Mouse (Mus musculus) frontal cortex, postnatal 10 days (tissue): ENCODE measurements around the gene Ptcra.
A peak's percentile ranks its signal among the peaks of the same experiment; 100 is the strongest.
"Not testable (repeated sequence)": the region's sequence is repeated elsewhere in the genome, so short reads cannot be mapped to it uniquely, and the experiment has no call there.

Experiments used
- DNase-seq, 2 experiments: peaks; one replicate each; pipeline ENCODE4 v3.0.0; 2022; ENCODE audit warnings: low spot score in 2 of 2, mixed read lengths in 1 of 2

Ptcra gene

DNA sequence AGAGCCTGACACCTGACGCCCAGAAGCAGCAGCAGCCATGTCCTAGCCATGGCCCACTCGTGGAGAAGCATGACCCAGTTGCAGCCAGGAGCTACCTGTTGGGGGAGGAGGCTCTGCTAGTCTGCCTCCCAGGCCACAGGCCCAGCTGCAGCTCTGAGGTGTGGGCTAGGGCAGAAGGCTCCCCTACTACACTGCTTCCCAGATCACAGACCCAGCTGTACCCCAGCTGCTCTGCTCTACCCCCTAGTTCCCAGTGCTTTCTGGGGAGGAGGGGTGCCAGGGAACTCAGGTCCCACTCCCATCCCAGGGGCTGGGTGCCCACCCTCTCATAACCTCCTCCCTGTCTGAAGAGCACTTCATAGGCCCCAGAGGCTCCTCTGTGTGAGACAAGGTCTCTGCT is at the start of gene Ptcra:
Gene Ptcra, minus strand, starts transcription at position 169 of the 400 bp plus-strand sequence.
- no peak for DNase-seq

DNA sequence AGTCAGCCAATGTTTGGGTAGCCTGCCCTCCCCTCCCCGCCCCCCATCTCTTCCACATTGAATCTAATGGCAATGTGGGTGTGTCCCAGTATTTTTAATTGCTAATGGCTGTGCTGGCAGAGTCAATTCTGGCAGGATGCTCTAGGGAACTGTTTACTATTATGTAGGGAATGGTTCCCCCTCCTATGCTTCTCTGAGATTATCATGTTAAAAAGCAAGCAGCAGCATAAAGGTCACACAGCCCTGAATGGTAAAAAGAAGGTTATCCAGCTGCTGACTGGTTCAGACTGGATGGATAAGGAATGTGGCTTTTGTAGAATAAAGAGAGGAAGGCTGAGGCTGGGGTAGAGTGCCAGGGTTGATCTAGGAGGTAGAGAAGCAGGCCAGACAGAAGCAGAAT is 48.9 kb upstream of the Ptcra start:
- DNase-seq: no peak

DNA sequence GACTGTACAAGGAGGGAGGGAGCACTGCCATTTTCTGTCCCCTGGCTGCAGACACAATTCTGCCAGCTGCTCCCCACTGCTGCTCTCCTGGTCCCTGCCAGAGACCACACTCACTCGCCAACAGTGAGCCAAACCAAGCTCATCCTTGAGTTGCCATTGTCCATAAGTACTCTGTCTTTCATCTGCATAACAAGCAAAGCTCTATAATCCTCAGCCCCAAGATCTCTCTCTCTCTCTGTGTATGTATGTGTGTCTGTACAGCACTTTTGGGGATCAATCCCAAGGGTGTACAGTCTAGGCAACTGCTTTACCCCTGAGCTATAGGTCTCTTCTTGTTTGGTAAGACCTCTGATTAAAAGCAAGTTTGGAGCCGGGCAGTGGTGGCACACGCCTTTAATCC is 47.2 kb upstream of the Ptcra start:
- no peak for DNase-seq

DNA sequence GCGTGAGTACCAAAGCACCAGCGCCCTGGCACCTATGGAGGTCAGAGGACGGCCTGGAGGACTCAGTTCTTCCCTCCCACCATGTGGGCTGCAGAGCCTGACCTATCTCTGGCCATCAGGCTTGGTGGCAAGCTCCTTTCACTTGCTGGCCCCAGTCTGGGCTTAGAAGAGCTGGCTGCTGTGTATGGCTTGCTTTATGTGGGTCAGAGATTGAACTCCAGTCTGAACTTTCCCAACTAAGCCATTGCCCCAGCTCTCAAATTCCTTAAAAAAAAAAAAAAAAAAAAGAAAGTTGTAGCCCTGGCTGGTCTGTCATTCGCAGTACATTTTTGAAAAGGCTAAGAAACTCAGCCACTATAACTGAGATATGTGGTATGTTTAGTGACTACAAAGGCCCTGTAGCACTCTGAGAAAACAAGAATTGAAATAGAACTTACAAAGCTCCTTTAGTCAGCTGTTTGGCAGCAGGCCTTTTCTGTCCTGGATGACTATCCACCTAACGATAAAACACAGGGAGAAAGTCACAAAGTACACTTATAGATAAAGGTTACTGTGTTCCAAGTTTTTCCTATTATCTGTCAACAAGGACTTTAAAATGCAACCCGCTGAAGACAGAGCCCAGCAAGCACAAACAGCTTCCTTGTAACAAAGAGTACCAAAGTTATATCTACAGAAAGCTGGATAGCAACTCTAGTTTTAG is 45.8 kb upstream of the Ptcra start:
- DNase-seq: no peak

DNA sequence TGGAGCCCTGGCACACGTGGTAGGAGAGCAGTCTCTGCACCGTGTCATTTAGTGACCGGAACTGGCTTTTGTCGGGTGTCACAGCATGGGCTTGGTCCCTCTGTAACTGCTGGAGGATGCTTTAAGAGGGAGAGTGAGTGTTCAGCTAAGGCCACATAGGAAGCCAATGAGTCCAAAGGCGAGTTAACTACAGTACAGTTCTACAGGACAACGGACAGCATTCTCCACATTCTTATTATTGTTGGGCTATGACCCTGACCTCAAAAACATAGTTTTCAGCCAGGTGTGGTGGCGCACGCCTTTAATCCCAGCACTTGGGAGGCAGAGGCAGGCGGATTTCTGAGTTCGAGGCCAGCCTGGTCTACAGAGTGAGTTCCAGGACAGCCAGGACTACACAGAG is 44.9 kb upstream of the Ptcra start:
- DNase-seq: no peak

DNA sequence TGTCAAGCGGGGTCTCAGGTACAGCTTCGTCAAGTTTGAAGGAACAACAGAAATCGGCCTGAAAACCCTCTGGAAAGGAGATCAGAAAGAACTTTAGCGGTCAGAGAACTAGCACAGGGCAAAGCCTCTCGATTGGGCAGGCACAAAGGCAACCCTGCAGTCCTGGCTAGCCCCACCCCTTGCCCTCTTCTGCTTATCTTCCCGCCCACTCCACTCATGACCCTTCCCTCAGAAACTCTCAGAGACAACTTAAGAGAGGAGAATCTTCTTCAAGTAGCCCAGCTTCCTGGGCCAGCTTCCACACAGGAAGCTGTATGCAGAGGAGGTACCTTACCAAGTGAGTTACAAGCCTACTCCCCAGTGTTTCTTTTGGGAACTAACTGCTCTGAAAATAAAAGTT is 38.2 kb upstream of the Ptcra start:
- DNase-seq: no peak

DNA sequence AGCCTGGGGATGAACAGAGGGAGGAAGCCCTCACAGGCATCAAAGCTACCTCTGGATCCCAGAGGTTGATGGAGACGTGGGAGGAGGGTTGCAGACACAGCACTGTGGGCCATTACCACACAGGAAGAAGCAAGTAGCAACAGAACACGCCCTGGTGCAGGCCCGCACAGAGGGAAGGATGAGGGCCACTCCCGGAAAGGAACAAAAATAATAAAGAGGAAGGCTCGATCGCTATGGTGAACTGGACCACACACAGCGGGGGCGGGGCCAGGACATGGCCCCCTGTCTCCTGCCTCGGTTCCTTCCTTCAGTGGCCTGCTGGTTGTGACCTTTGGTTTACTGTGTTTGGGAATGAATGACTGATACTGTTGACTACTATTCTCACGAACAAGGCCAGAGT is 36.2 kb upstream of the Ptcra start:
- DNase-seq: no peak

DNA sequence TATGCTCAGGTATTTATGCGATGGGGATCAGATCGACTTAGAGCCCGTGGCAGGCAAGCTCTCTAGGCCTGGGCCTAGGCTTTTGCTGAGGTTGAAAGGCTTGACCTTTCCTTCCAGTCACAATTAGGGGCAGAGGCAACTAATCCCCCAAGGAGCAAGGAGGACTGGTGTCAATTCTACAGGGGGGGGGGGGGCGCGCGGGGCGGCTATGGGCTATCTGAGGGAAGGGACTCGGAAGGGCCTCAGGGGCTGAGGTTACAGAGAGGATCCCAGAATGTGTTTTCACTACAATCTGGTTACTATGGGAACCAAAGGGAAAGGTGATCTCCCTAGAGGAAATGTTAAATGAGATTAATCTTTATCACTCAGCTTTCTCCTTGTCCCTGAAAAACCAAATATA is 33.9 kb upstream of the Ptcra start:
- no peak for DNase-seq

DNA sequence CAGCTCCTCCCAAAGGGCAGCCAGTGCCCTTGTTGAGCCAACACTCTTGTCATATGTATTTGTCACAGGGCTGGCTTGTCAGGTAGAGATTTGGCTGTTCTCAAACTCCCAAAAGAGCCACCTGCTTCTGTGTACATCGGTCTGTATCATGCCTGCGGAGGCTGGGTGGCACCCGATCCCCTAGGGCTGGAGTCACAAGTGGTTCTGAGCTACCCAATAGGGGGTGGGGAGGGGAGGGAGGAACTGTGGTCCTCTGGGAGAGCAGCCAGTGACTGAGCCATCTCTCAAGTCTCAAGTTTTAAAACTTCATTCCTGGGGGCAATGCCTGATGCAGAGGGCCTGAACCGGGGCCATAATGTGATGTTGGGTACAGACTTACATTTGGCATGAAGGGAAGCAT is 33.2 kb upstream of the Ptcra start:
- DNase-seq: no peak

DNA sequence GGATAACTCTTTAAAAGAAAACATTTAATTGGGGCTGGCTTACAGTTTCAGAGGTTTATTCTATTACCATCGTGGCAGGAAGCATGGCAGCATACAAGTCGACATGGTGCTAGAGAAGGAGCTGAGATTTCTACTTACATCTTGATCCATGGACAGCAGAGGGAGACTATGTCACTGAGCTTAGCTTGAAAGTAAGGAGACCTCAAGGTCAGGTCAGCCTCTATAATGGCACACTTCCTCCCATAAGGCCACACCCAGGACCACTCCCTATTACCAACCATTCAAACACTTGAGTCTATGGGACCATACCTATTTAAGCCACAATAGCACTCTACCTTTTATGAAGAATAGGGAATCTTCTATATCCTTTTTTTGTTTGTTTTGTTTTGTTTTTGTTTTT is 29.5 kb upstream of the Ptcra start:
- no peak for DNase-seq

DNA sequence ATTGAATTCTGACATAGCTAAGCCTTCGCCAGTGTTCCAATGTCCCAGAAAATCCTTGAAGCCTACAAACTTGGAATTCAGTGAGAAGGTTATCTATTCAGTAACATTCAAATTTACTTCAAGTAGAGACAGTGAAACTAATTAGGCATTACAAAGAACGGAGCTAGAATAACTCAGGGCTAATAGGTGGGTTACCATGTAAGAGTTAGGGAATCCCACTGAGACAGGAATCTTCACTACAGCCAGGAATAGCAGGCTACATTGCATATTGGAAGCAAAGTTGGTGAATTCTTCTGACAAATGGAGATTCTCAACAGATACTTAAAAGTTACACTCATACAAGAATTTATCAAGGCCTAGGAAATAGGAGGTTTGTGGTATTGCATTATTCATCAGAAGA is 24.5 kb upstream of the Ptcra start:
- DNase-seq: not testable (repeated sequence)

DNA sequence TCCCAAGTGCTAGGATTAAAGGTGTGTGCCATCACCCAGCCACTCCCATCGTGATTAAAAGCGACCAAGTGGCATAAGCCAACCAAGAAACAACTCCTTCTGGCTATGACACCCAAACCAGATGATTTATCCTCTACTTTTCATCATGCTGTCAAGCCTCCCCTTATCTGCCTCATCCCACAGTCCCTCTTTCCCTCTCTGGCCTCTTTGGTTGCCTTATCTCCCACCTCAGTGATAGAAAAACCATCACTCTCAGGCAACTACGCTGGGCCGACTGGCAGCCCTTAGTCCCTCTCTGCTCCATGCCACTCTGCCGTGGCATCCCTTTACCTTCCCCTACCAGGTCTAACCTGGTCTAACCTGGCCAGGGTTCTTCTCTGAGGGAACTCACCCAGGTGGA is 23.4 kb upstream of the Ptcra start:
- no peak for DNase-seq

DNA sequence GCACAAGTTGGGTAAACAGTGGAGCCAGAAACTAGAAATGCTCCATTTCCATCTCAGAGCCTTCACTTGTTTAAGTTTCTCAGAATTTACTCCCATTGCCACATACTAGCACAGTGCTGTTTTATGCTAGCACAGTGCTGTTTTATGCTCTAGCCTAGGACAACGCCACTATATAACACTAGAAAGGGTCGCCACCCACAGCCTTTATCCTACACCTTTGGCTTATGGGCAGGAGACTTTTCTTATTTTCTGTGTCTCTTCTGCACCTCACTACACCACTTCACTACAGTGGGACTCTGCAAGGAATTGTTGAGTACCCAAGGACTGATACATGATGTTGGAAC is 19.7 kb upstream of the Ptcra start:
- no peak for DNase-seq

DNA sequence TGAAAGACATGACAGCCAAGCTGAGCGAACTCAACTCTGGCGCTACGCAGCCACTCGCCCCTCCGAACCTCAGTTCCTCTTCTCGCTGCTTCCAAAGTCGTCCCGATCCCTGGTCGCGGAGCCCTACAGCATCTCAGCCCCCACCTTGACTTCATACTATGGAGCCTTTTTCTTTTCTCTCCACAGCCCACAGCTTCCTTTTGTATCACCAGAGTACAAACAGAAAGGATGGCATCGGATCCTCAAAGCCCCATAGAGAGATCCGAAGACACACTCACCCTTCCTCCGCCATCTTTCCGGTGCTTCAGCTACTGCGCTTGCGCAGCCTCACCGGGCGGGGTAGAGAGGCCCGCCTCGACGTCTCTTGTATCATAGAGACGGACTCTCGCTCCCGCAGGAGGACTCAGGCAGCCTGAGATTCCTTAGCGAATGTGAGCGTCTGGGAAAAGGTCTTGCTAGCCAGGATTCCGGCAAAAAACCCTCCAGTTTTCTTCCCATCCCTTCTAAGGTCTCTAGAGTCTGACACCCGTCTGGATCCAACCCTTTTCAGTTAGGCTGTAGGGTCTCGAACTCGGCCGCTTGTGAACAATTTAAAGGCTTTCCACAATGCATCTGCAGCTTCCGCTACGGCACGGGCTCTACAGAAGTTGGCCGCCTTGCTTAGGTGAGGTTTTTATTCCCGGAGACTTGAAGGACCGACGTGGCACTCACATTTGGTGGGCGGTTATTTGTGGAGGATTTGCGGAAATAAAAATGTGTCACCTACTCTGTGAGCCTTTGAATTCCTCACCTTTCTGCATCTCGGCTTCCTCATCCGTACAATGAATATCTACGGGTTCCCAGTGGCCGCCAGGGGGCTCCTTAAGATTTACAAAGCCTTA is 19.1 kb upstream of the Ptcra start, which contains the start of gene Rpl7l1:
Gene Rpl7l1, minus strand, starts transcription at position 332 of the 881 bp plus-strand sequence.
- DNase-seq: peak; percentile 82 to 88

DNA sequence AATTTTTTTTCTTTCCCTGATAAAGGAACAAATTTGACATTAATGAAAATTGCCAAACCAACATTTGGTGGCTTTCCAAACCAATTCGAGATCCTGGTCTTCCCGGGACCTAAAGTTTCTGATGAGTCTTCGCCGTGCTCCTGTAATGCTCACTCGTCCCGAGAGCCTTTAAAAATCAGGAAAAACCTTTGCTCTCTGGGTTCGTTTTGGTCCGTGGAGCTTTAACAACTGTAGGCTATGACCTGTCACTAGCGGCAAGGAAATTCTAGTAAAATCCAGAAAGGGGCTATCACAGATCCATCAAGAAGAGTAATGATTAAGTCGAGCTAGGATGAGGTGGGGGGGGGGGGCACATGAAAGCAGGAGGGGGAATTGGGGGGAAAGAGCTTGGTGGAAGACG is 18.4 kb upstream of the Ptcra start:
- DNase-seq: no peak

DNA sequence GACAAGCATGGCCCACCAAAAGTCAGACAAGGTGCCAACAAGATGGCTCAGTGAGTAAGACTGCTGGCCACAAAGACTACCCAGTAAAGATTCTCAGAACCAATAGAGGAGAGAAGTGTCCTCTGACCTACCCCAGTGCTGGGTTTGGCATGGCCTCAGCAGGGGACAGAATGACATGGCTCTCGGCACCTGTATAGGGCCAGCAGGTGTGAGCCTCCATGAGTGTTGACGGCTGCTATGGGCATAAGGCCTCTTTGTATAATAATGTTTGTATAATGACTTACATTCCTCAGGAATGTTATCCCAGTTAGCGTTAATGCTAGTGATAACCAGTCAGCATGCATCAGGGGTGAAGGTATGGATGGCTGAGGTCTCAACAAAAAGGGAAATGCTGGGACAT is 12.6 kb upstream of the Ptcra start:
- DNase-seq: no peak

DNA sequence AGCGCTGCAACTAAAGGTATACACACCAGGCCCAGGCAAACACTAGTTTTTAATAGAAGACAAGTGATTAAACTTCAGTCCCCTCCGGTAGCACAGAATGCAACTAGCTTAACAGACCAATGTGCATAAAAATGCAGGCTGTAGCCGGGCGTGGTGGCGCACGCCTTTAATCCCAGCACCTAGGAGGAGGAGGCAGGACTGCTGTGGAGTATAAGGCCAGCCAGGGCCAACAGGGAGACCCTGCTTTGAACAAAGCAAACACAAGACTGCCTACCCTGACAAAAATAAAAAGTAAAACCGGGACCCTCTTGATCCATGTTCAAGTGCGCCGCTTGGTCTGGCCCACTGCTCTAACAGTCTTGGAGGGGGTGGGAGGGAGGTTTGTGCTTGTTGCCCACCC is 11.6 kb upstream of the Ptcra start:
- DNase-seq: no peak

DNA sequence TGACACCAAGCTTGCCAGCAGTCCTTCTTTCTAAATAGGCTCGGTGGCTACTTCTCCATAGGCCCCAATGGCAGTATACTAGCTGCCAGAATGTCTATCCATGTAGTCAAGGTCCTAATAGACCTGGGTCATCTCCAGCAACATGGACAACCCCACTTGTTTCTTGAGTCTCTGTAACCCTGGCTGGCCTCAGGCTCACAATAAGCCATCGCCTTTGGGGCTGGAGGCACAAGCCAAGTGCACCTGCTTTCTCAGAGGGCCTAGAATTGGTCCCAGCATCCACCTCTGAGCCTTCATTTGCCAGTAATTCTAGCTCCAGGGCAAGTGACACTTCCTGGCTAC is 10.6 kb upstream of the Ptcra start:
- DNase-seq: no peak

DNA sequence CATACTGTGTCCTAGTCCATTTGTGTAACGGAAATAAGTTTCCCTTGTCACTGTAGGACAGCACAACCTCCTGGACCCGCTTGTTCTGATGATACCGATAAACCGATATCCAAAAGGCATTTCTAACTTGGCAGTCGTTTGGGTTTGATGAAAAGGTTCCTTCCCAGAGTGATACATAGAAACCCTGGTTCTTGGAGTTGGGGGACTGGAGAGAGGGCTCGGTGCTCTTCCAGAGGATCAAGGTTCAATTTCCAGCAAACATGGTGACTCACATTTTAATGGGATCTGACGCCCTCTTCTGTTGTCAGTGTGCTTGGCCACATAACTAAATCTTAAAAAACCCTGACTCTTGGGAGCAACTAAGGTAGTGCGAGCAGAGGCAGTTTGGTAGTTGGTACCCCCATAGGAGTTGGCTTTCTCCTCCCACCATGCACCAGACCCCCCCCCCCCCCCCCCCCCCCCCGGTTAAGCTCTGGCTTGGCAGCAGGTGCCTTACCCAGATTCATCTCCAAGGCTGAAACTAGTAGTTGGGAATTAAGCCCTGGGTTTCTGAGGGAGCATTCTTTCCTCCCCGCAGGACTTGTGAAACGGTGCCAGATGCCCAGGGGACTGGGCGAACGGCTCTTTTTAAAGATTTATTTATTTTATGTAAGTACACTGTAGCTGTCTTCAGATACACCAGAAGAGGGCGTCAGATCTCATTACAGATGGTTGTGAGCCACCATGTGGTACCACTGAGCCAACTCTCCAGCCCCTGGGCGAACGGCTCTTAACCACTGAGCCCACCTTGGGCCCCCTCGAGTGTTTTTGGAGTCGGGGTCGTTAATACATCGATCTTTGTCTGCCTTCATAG is 10.0 kb upstream of the Ptcra start:
- DNase-seq: no peak

DNA sequence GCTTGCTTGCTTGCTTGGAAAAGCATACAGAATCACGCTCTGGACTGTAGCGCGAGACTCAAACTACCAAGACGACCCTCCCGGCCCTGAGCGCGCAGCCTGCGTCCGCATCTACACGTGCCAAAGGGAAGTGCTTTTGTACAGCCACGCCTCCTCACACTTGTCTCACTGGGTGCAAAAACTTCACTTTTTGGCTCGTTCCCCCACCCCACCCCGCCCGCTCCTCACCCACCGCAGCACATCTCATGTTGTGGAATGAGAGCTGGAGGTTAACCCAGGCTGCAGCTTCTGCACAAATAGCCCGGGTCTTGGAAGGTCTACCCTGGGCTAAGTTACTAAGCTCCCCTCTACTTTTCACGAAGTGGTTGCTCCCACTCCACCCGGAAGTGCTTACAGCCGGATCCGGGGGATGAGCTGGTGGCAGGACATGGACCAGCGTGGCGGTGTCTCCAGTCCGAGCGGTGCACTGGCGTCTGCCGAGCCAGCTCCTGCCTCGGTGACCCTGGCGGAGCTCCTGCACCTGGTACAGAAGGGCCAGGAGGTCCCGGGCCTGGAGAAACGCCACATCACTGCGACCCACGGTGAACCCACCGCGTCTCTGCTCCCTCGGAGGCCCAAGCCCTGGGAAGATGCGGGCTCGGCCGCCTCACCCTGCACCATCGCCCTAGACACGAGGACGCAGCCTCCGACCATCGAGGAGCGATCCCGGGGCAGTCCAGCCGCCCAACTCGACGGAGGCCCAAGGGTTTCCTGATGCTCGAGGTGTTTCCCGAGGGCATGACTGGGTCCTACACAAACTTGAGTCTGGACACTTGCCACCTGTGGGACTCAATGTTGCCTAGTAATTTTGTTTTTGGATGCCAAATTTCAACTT is 9.1 kb upstream of the Ptcra start, which contains the start of gene 2310039H08Rik:
Gene 2310039H08Rik, plus strand, starts transcription at position 232 of the 874 bp plus-strand sequence.
- peak; percentile 72 to 80 for DNase-seq

DNA sequence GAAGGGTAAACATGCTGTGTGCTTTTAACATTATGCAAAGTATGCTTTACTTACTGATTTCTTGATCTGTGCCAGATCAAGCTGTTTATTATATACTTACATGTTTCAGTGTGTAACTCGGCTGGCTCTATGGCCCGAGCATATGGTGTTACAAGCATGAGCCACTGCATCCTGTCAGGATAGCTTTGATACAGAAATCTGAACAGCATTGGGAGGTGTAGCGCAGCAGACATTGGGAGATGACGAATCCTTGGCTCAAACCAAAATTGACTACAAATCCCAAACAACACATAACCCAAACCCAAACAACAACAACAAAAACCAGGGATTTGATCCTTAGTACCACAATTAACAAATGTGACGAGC is 8.5 kb upstream of the Ptcra start:
- no peak for DNase-seq
